Mouse (Mus musculus): ENCODE results near the gene Atp5l. TPM values are rescaled to one million over a fixed set of nuclear protein-coding genes. Genes with fewer than 3 reads are reported as not detected.

Gene Atp5l
- polyA plus RNA-seq, 2 experiments, result 418 to 630 TPM

GRCm38 (mm10) chr9:44881221-44881871 lies 39.2 kb downstream of the Atp5l start, which contains the start of gene Kmt2a:
Gene Kmt2a, minus strand, starts transcription at chr9:44881296.
- DNase-seq (ENCODE audit: low read depth in 3 of 3, low spot score in 3 of 3) (peak; percentile 89 to 92 (median 89)), ATAC-seq (ENCODE audit: insufficient read depth) (peak; percentile 89)
- peak within 1 kb of the TSS; percentile 86 for H3K9ac ChIP-seq (replicated peaks)
- peak within 1 kb of the TSS; percentile 83 to 91 for H3K4me3 ChIP-seq (ENCODE audit: insufficient read depth in 1 of 2, low read depth in 2 of 2, low read length in 2 of 2)
- no peaks in the 10 kb centered on the region for H3K9me3 ChIP-seq (ENCODE audit: control insufficient read depth, low read length)
- H3K27me3 ChIP-seq (ENCODE audit: control insufficient read depth, insufficient read depth, low read length), result no peaks in the 10 kb centered on the region; the same call in 1 of the 2 replicates
- TF ChIP-seq EP300 (IDR thresholded peaks at IDR 0.05; ENCODE audit: low read depth) (peak; percentile 34; the same call in 1 of the 2 replicates), CTCF (IDR thresholded peaks at IDR 0.05; ENCODE audit: low read depth) (no peak)
- H3K4me1 ChIP-seq (replicated peaks; ENCODE audit: control insufficient read depth in 2 of 2, insufficient read depth in 2 of 2, low read length in 1 of 2), result peaks cover 11 to 21% of the 10 kb centered on the region in 2 experiments
- H3K36me3 ChIP-seq (replicated peaks; ENCODE audit: control insufficient read depth, insufficient read depth, low read depth), result no peaks in the 10 kb centered on the region
- peak within 1 kb of the TSS; percentile 68 for H3K27ac ChIP-seq
- under 1% methylated on average over 60 of the region's 71 CpGs for WGBS (ENCODE audit: insufficient replicate concordance)
- H3K4me2 ChIP-seq (ENCODE audit: low read depth), result peak within 1 kb of the TSS; percentile 99

- peak overlapping the region; percentile 99 for H3K4me2 ChIP-seq (ENCODE audit: low read depth)
- WGBS (ENCODE audit: insufficient replicate concordance), result under 1% methylated on average over 43 of the region's 44 CpGs
- no peaks in the 10 kb centered on the region for H3K36me3 ChIP-seq (replicated peaks; ENCODE audit: control insufficient read depth, insufficient read depth, low read depth)
- H3K9ac ChIP-seq (replicated peaks), result peak overlapping the region; percentile 86
- H3K4me1 ChIP-seq (replicated peaks; ENCODE audit: control insufficient read depth in 2 of 2, insufficient read depth in 2 of 2, low read length in 1 of 2), result peaks cover 11 to 21% of the 10 kb centered on the region in 2 experiments
- DNase-seq (ENCODE audit: low read depth in 3 of 3, low spot score in 3 of 3) (no peak), ATAC-seq (ENCODE audit: insufficient read depth) (peak; percentile 36)
- H3K27me3 ChIP-seq (ENCODE audit: control insufficient read depth, insufficient read depth, low read length), result no peaks in the 10 kb centered on the region; the same call in 1 of the 2 replicates
- H3K9me3 ChIP-seq (ENCODE audit: control insufficient read depth, low read length), result no peaks in the 10 kb centered on the region
- H3K27ac ChIP-seq, result peak overlapping the region; percentile 64
- TF ChIP-seq EP300 (IDR thresholded peaks at IDR 0.05; ENCODE audit: low read depth) (no peak), CTCF (IDR thresholded peaks at IDR 0.05; ENCODE audit: low read depth) (no peak)
- peak overlapping the region; percentile 83 to 91 for H3K4me3 ChIP-seq (ENCODE audit: insufficient read depth in 1 of 2, low read depth in 2 of 2, low read length in 2 of 2)
Observed at GRCm38 (mm10) chr9:44880309-44881081, 40.0 kb downstream of the Atp5l start.

- Histone ChIP-seq H3K36me3 (replicated peaks; ENCODE audit: control insufficient read depth, insufficient read depth, low read depth) (no peaks in the 10 kb centered on the region), H3K9me3 (ENCODE audit: control insufficient read depth, low read length) (no peaks in the 10 kb centered on the region), H3K4me3 (ENCODE audit: insufficient read depth in 1 of 2, low read depth in 2 of 2, low read length in 2 of 2) (peak overlapping the region; percentile 83 to 91), H3K27ac (no peak overlapping the region), H3K4me1 (replicated peaks; ENCODE audit: control insufficient read depth in 2 of 2, insufficient read depth in 2 of 2, low read length in 1 of 2) (peaks cover 11 to 21% of the 10 kb centered on the region in 2 experiments), H3K9ac (replicated peaks) (peak overlapping the region; percentile 86), H3K4me2 (ENCODE audit: low read depth) (peak overlapping the region; percentile 99), H3K27me3 (ENCODE audit: control insufficient read depth, insufficient read depth, low read length) (no peaks in the 10 kb centered on the region; the same call in 1 of the 2 replicates)
- TF ChIP-seq CTCF (IDR thresholded peaks at IDR 0.05; ENCODE audit: low read depth) (no peak), EP300 (IDR thresholded peaks at IDR 0.05; ENCODE audit: low read depth) (no peak)
- ATAC-seq (ENCODE audit: insufficient read depth), result no peak
- WGBS (ENCODE audit: insufficient replicate concordance), result 1% methylated on average over 13 of the region's 13 CpGs
- DNase-seq (ENCODE audit: low read depth in 3 of 3, low spot score in 3 of 3), result no peak
Observed at GRCm38 (mm10) chr9:44879694-44880271, 40.8 kb downstream of the Atp5l start.

GRCm38 (mm10) chr9:44878776-44879500 lies 41.6 kb downstream of the Atp5l start:
- Histone ChIP-seq H3K4me3 (ENCODE audit: insufficient read depth in 1 of 2, low read depth in 2 of 2, low read length in 2 of 2) (peak overlapping the region; percentile 83 to 91), H3K9me3 (ENCODE audit: control insufficient read depth, low read length) (no peaks in the 10 kb centered on the region), H3K27me3 (ENCODE audit: control insufficient read depth, insufficient read depth, low read length) (no peaks in the 10 kb centered on the region; the same call in 1 of the 2 replicates), H3K4me1 (replicated peaks; ENCODE audit: control insufficient read depth in 2 of 2, insufficient read depth in 2 of 2, low read length in 1 of 2) (peaks cover 11 to 21% of the 10 kb centered on the region in 2 experiments), H3K36me3 (replicated peaks; ENCODE audit: control insufficient read depth, insufficient read depth, low read depth) (no peaks in the 10 kb centered on the region), H3K9ac (replicated peaks) (peak overlapping the region; percentile 20), H3K4me2 (ENCODE audit: low read depth) (peak overlapping the region; percentile 99), H3K27ac (no peak overlapping the region)
- DNase-seq (ENCODE audit: low read depth in 3 of 3, low spot score in 3 of 3), result no peak
- TF ChIP-seq CTCF (IDR thresholded peaks at IDR 0.05; ENCODE audit: low read depth) (no peak), EP300 (IDR thresholded peaks at IDR 0.05; ENCODE audit: low read depth) (no peak)
- no peak for ATAC-seq (ENCODE audit: insufficient read depth)
- WGBS (ENCODE audit: insufficient replicate concordance), result 10% methylated on average over 9 of the region's 9 CpGs
